Mouse (Mus musculus): ENCODE data around the gene Afdn. TPM values are rescaled to one million over a fixed set of nuclear protein-coding genes. Genes with fewer than 3 reads are reported as not detected.
"Not testable (repeated sequence)": the region's sequence is repeated elsewhere in the genome, so short reads cannot be mapped to it uniquely, and the experiment has no call there.

Gene Afdn
- polyA plus RNA-seq, 1 experiment from 2014 or later, result 95.8 TPM

GRCm38 (mm10) chr17:13853883-13854282 is 93.5 kb downstream of the Afdn start:
- H3K4me2 ChIP-seq; H3K27ac ChIP-seq (ENCODE audit: low read depth, low read length); H3K4me1 ChIP-seq (ENCODE audit: control insufficient read depth, insufficient read depth, low read length); H3K9me3 ChIP-seq (replicated peaks; ENCODE audit: control insufficient read depth, low read length); H3K4me3 ChIP-seq (ENCODE audit: low read depth, low read length); H3K9ac ChIP-seq (ENCODE audit: low read depth, low read length); ATAC-seq (replicated peaks; ENCODE audit: insufficient number of reproducible peaks, low FRiP score, low TSS enrichment); H3K27me3 ChIP-seq (ENCODE audit: control insufficient read depth, insufficient read depth, low read length): not testable (repeated sequence)
- 78% methylated on average over 7 of the region's 7 CpGs for WGBS (ENCODE audit: insufficient replicate concordance)
- H3K36me3 ChIP-seq (ENCODE audit: control insufficient read depth, insufficient read depth, low read length), result peaks cover 21% of the 10 kb centered on the region

DNA sequence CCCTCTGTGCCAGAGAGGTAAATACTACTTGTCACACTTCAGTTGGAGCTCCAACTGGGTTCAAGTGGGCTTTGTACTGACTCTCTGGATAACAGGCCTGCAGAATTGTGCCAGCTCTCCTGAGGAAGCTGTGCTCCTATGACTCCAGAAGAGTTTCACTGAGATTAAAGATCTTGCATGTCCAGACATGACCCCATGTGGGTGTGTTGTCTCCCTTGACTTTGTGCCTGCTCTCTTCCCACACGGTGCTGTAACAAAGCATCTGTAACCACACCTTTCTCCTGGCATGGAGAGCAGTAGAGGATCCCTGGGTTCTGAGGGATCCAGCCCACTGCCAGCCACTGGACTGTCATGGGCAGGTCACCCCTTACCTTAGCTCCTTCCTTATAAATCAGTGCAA is 95.1 kb downstream of the Afdn start:
- no peaks in the 10 kb centered on the region for H3K9me3 ChIP-seq (replicated peaks; ENCODE audit: control insufficient read depth, low read length)
- WGBS (ENCODE audit: insufficient replicate concordance), result 71% methylated on average over 1 of the region's 1 CpGs
- H3K9ac ChIP-seq (ENCODE audit: low read depth, low read length), result no peak overlapping the region
- no peak for ATAC-seq (replicated peaks; ENCODE audit: insufficient number of reproducible peaks, low FRiP score, low TSS enrichment)
- no peaks in the 10 kb centered on the region for H3K4me1 ChIP-seq (ENCODE audit: control insufficient read depth, insufficient read depth, low read length)
- peaks cover 19% of the 10 kb centered on the region for H3K36me3 ChIP-seq (ENCODE audit: control insufficient read depth, insufficient read depth, low read length)
- no peaks in the 10 kb centered on the region for H3K27me3 ChIP-seq (ENCODE audit: control insufficient read depth, insufficient read depth, low read length)
- H3K4me2 ChIP-seq, result no peak overlapping the region
- H3K4me3 ChIP-seq (ENCODE audit: low read depth, low read length), result no peak overlapping the region
- no peak overlapping the region for H3K27ac ChIP-seq (ENCODE audit: low read depth, low read length)

GRCm38 (mm10) chr17:13856429-13857090 is 96.2 kb downstream of the Afdn start:
- no peak for ATAC-seq (replicated peaks; ENCODE audit: insufficient number of reproducible peaks, low FRiP score, low TSS enrichment)
- Histone ChIP-seq H3K9ac (ENCODE audit: low read depth, low read length) (no peak overlapping the region), H3K4me2 (no peak overlapping the region), H3K4me3 (ENCODE audit: low read depth, low read length) (no peak overlapping the region), H3K9me3 (replicated peaks; ENCODE audit: control insufficient read depth, low read length) (no peaks in the 10 kb centered on the region), H3K36me3 (ENCODE audit: control insufficient read depth, insufficient read depth, low read length) (peaks cover 14% of the 10 kb centered on the region), H3K4me1 (ENCODE audit: control insufficient read depth, insufficient read depth, low read length) (no peaks in the 10 kb centered on the region), H3K27ac (ENCODE audit: low read depth, low read length) (no peak overlapping the region), H3K27me3 (ENCODE audit: control insufficient read depth, insufficient read depth, low read length) (no peaks in the 10 kb centered on the region)
- WGBS (ENCODE audit: insufficient replicate concordance), result 85% methylated on average over 5 of the region's 5 CpGs

GRCm38 (mm10) chr17:13865340-13865739 is 105.0 kb downstream of the Afdn start:
- no peaks in the 10 kb centered on the region for H3K27me3 ChIP-seq (ENCODE audit: control insufficient read depth, insufficient read depth, low read length)
- ATAC-seq (replicated peaks; ENCODE audit: insufficient number of reproducible peaks, low FRiP score, low TSS enrichment), result no peak
- no peak overlapping the region for H3K4me3 ChIP-seq (ENCODE audit: low read depth, low read length)
- H3K27ac ChIP-seq (ENCODE audit: low read depth, low read length), result no peak overlapping the region
- no peaks in the 10 kb centered on the region for H3K9me3 ChIP-seq (replicated peaks; ENCODE audit: control insufficient read depth, low read length)
- H3K4me1 ChIP-seq (ENCODE audit: control insufficient read depth, insufficient read depth, low read length), result no peaks in the 10 kb centered on the region
- 76% methylated on average over 5 of the region's 5 CpGs for WGBS (ENCODE audit: insufficient replicate concordance)
- no peak overlapping the region for H3K9ac ChIP-seq (ENCODE audit: low read depth, low read length)
- H3K4me2 ChIP-seq, result no peak overlapping the region
- H3K36me3 ChIP-seq (ENCODE audit: control insufficient read depth, insufficient read depth, low read length), result peaks cover 12% of the 10 kb centered on the region

- H3K36me3 ChIP-seq (ENCODE audit: control insufficient read depth, insufficient read depth, low read length), result peaks cover 8% of the 10 kb centered on the region
- no peak overlapping the region for H3K4me2 ChIP-seq
- ATAC-seq (replicated peaks; ENCODE audit: insufficient number of reproducible peaks, low FRiP score, low TSS enrichment), result no peak
- 83% methylated on average over 3 of the region's 3 CpGs for WGBS (ENCODE audit: insufficient replicate concordance)
- no peaks in the 10 kb centered on the region for H3K4me1 ChIP-seq (ENCODE audit: control insufficient read depth, insufficient read depth, low read length)
- no peak overlapping the region for H3K9ac ChIP-seq (ENCODE audit: low read depth, low read length)
- no peak overlapping the region for H3K27ac ChIP-seq (ENCODE audit: low read depth, low read length)
- no peak overlapping the region for H3K4me3 ChIP-seq (ENCODE audit: low read depth, low read length)
- H3K27me3 ChIP-seq (ENCODE audit: control insufficient read depth, insufficient read depth, low read length), result no peaks in the 10 kb centered on the region
- no peaks in the 10 kb centered on the region for H3K9me3 ChIP-seq (replicated peaks; ENCODE audit: control insufficient read depth, low read length)
Measured at GRCm38 (mm10) chr17:13866951-13867351, 106.6 kb downstream of the Afdn start.

DNA sequence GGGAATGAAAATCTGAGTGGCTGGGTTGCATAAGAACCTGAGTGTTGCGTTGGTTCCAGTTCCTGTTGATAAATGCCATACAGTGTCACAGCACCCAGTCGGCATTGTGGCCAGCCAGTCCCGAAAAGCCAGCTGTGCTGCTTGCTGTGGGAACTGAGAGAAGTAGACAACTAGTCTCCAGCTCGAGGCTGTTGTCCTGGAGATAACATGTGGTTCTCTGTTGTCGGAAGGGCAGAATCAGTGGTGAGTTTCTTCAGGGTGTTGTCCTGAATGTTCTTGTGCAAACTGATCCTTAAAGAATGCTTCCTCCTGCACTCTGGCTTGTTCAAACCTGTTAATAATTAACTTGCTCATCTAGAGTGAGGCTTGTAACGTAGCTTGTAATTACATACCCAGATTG is 107.1 kb downstream of the Afdn start:
- Histone ChIP-seq H3K4me1 (ENCODE audit: control insufficient read depth, insufficient read depth, low read length) (no peaks in the 10 kb centered on the region), H3K4me3 (ENCODE audit: low read depth, low read length) (no peak overlapping the region), H3K4me2 (no peak overlapping the region), H3K9me3 (replicated peaks; ENCODE audit: control insufficient read depth, low read length) (no peaks in the 10 kb centered on the region), H3K36me3 (ENCODE audit: control insufficient read depth, insufficient read depth, low read length) (peaks cover 7% of the 10 kb centered on the region), H3K27ac (ENCODE audit: low read depth, low read length) (no peak overlapping the region), H3K9ac (ENCODE audit: low read depth, low read length) (no peak overlapping the region), H3K27me3 (ENCODE audit: control insufficient read depth, insufficient read depth, low read length) (no peaks in the 10 kb centered on the region)
- WGBS (ENCODE audit: insufficient replicate concordance), result 59% methylated on average over 6 of the region's 6 CpGs
- no peak for ATAC-seq (replicated peaks; ENCODE audit: insufficient number of reproducible peaks, low FRiP score, low TSS enrichment)

- no peak overlapping the region for H3K4me2 ChIP-seq
- no peaks in the 10 kb centered on the region; the same call in 1 of the 2 replicates for H3K36me3 ChIP-seq (ENCODE audit: control insufficient read depth, insufficient read depth, low read length)
- H3K9ac ChIP-seq (ENCODE audit: low read depth, low read length), result no peak overlapping the region
- no peaks in the 10 kb centered on the region for H3K9me3 ChIP-seq (replicated peaks; ENCODE audit: control insufficient read depth, low read length)
- H3K27me3 ChIP-seq (ENCODE audit: control insufficient read depth, insufficient read depth, low read length), result no peaks in the 10 kb centered on the region
- no peaks in the 10 kb centered on the region for H3K4me1 ChIP-seq (ENCODE audit: control insufficient read depth, insufficient read depth, low read length)
- 84% methylated on average over 1 of the region's 1 CpGs for WGBS (ENCODE audit: insufficient replicate concordance)
- no peak for ATAC-seq (replicated peaks; ENCODE audit: insufficient number of reproducible peaks, low FRiP score, low TSS enrichment)
- no peak overlapping the region for H3K4me3 ChIP-seq (ENCODE audit: low read depth, low read length)
- no peak overlapping the region for H3K27ac ChIP-seq (ENCODE audit: low read depth, low read length)
Measured at GRCm38 (mm10) chr17:13870236-13870635, 109.9 kb downstream of the Afdn start.

DNA sequence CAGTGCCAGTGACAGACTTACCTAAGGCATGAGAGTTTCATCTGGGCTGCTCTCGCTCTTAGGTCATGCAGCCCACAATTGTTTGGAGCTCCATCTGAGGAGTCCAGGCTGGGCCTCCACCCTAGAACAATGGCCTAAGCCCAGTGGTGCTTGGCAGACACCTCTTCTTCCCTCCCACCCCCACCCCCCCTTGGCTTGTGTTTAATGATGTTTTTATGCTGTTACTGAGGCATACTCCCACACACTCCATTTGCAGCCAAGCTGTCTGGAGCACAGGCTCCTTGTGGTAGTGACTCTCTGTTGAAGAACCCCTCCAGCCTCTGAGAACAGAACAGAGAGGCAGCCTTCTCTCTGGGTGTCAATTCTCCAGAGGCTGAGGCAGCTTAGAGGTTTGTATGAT is 113.9 kb downstream of the Afdn start:
- no peak overlapping the region for H3K4me2 ChIP-seq
- no peaks in the 10 kb centered on the region for H3K9me3 ChIP-seq (replicated peaks; ENCODE audit: control insufficient read depth, low read length)
- H3K36me3 ChIP-seq (ENCODE audit: control insufficient read depth, insufficient read depth, low read length), result no peaks in the 10 kb centered on the region; the same call in 1 of the 2 replicates
- H3K27ac ChIP-seq (ENCODE audit: low read depth, low read length), result no peak overlapping the region
- 81% methylated on average over 1 of the region's 1 CpGs for WGBS (ENCODE audit: insufficient replicate concordance)
- no peak for ATAC-seq (replicated peaks; ENCODE audit: insufficient number of reproducible peaks, low FRiP score, low TSS enrichment)
- H3K9ac ChIP-seq (ENCODE audit: low read depth, low read length), result no peak overlapping the region
- H3K4me3 ChIP-seq (ENCODE audit: low read depth, low read length), result no peak overlapping the region
- H3K4me1 ChIP-seq (ENCODE audit: control insufficient read depth, insufficient read depth, low read length), result no peaks in the 10 kb centered on the region
- no peaks in the 10 kb centered on the region for H3K27me3 ChIP-seq (ENCODE audit: control insufficient read depth, insufficient read depth, low read length)

DNA sequence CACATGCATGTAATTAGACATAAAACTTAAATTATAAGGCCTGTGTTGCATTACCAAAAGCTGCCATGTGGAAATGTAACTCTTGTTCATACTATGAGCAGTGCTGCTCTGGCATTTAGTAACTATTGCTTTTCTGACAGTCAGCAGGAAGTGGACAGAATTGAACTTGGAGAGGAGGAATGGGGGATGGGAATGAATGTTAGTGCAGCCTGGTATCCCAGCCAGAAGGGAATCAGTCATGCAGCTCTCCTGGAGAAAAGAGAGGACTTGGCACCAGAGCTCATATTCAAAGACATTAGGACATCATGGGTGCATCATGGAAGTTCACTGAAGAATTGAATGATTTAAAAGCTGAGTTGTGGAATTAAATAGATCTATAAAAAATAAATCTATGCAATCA is 117.1 kb downstream of the Afdn start:
- Histone ChIP-seq H3K4me1 (ENCODE audit: control insufficient read depth, insufficient read depth, low read length) (no peaks in the 10 kb centered on the region), H3K36me3 (ENCODE audit: control insufficient read depth, insufficient read depth, low read length) (peaks cover 2% of the 10 kb centered on the region), H3K27me3 (ENCODE audit: control insufficient read depth, insufficient read depth, low read length) (no peaks in the 10 kb centered on the region), H3K4me3 (ENCODE audit: low read depth, low read length) (no peak overlapping the region), H3K27ac (ENCODE audit: low read depth, low read length) (no peak overlapping the region), H3K9ac (ENCODE audit: low read depth, low read length) (no peak overlapping the region), H3K4me2 (no peak overlapping the region), H3K9me3 (replicated peaks; ENCODE audit: control insufficient read depth, low read length) (no peaks in the 10 kb centered on the region)
- ATAC-seq (replicated peaks; ENCODE audit: insufficient number of reproducible peaks, low FRiP score, low TSS enrichment), result no peak
